Mouse (Mus musculus) heart, embryonic 11.5 days (tissue): ENCODE results near the gene Tsnax. TPM values are rescaled to one million over a fixed set of nuclear protein-coding genes. Genes with fewer than 3 reads are reported as not detected.

Source experiments
- ATAC-seq: fragments of 200-750 bp; cut with Nextera tagmentation; replicated peaks from 2 replicates; pipeline ENCODE4 v1.8.0; 2017; ENCODE audit warnings: moderate library complexity; ENCODE audit not compliant: insufficient number of reproducible peaks, low FRiP score, low TSS enrichment
- H3K27ac ChIP-seq: fragments of 300-500 bp; sonication (generic); 2 replicates; pipeline ENCODE4 v1.5.1; 2014; ENCODE audit warnings: mild to moderate bottlenecking, low read depth, low read length
- H3K27me3 ChIP-seq: fragments of 300-500 bp; sonication (generic); 2 replicates; pipeline ENCODE4 v1.6.1; 2014; ENCODE audit warnings: mild to moderate bottlenecking, low read length, mixed read lengths; ENCODE audit not compliant: control insufficient read depth, insufficient read depth
- H3K36me3 ChIP-seq: fragments of 300-500 bp; sonication (generic); 2 replicates; pipeline ENCODE4 v1.6.1; 2014; ENCODE audit warnings: mild to moderate bottlenecking, low read length, moderate library complexity, mixed read lengths; ENCODE audit not compliant: control insufficient read depth, insufficient read depth
- H3K4me1 ChIP-seq: fragments of 300-500 bp; sonication (generic); 2 replicates; pipeline ENCODE4 v1.6.1; 2014; ENCODE audit warnings: low read length; ENCODE audit not compliant: control insufficient read depth, insufficient read depth
- H3K4me2 ChIP-seq: fragments of 300-500 bp; sonication (generic); 2 replicates; pipeline ENCODE4 v1.6.1; 2014; ENCODE audit warnings: mild to moderate bottlenecking, moderate library complexity
- H3K4me3 ChIP-seq: fragments of 300-500 bp; sonication (generic); 2 replicates; pipeline ENCODE4 v1.5.1; 2014; ENCODE audit warnings: low read depth, low read length
- H3K9ac ChIP-seq: fragments of 300-500 bp; sonication (generic); 2 replicates; pipeline ENCODE4 v1.6.1; 2014; ENCODE audit warnings: mild to moderate bottlenecking, low read depth, low read length, moderate library complexity
- H3K9me3 ChIP-seq: fragments of 300-500 bp; sonication (generic); replicated peaks from 2 replicates; pipeline ENCODE4 v1.6.1; 2016; ENCODE audit warnings: low read length; ENCODE audit not compliant: control insufficient read depth
- WGBS: fragments of 180-500 bp; shearing (Covaris S2); extraction: QIAGEN DNeasy Blood & Tissue Kit; methylation state at CpG from one replicate; pipeline ENCODE4 v1.1.7; 2014; ENCODE audit not compliant: insufficient replicate concordance; 5-methylcytosine and 5-hydroxymethylcytosine counted together
- polyA plus RNA-seq: library from polyadenylated mRNA; unstranded; fragments of >200 nt; fragmentation: Nextera tagmentation; extraction: Ambion mirVana; gene quantifications from 2 replicates; pipeline ENCODE4 v1.2.1, GENCODE M21; 2014

The Tsnax gene
- polyA plus RNA-seq: 90.9 and 101 TPM in 2 replicates

GRCm38 (mm10) chr8:125012695-125013627 is at the start of gene Tsnax:
TSS of gene Tsnax (plus strand) at chr8:125012997.
- Histone ChIP-seq H3K36me3 (peaks cover 10% of the 10 kb centered on the region), H3K9ac (peak within 1 kb of the TSS; percentile 98), H3K4me3 (peak within 1 kb of the TSS; percentile 100), H3K27me3 (no peaks in the 10 kb centered on the region), H3K27ac (peak within 1 kb of the TSS; percentile 74), H3K4me1 (peaks cover 4% of the 10 kb centered on the region; the same call in 1 of the 2 replicates), H3K4me2 (peak within 1 kb of the TSS; percentile 78), H3K9me3 (no peaks in the 10 kb centered on the region)
- peak; percentile 95 for ATAC-seq
- 3% methylated on average over 82 of the region's 84 CpGs for WGBS

- Histone ChIP-seq H3K27me3 (no peaks in the 10 kb centered on the region), H3K4me2 (no peak overlapping the region), H3K36me3 (no peaks in the 10 kb centered on the region), H3K4me1 (peaks cover 13% of the 10 kb centered on the region), H3K9me3 (no peaks in the 10 kb centered on the region), H3K9ac (no peak overlapping the region), H3K27ac (no peak overlapping the region), H3K4me3 (no peak overlapping the region)
- 88% methylated on average over 5 of the region's 5 CpGs for WGBS
- ATAC-seq: no peak
These were observed 49.6 kb upstream of the Tsnax start for GRCm38 (mm10) chr8:124963246-124963645.

GRCm38 (mm10) chr8:124964966-124965365 is 47.8 kb upstream of the Tsnax start:
- Histone ChIP-seq H3K4me1 (peaks cover 2% of the 10 kb centered on the region), H3K27ac (no peak overlapping the region), H3K4me2 (no peak overlapping the region), H3K27me3 (no peaks in the 10 kb centered on the region), H3K4me3 (no peak overlapping the region), H3K36me3 (no peaks in the 10 kb centered on the region), H3K9ac (no peak overlapping the region), H3K9me3 (no peaks in the 10 kb centered on the region)
- ATAC-seq: no peak
- WGBS: 87% methylated on average over 8 of the region's 8 CpGs

GRCm38 (mm10) chr8:124970312-124970933 is 42.4 kb upstream of the Tsnax start:
- Histone ChIP-seq H3K4me2 (no peak overlapping the region), H3K27me3 (no peaks in the 10 kb centered on the region), H3K27ac (no peak overlapping the region), H3K9me3 (no peaks in the 10 kb centered on the region; the same call in 1 of the 2 replicates), H3K9ac (no peak overlapping the region), H3K4me1 (no peaks in the 10 kb centered on the region), H3K4me3 (no peak overlapping the region), H3K36me3 (no peaks in the 10 kb centered on the region)
- WGBS: 72% methylated on average over 6 of the region's 6 CpGs
- ATAC-seq: no peak

GRCm38 (mm10) chr8:124973221-124973620 is 39.6 kb upstream of the Tsnax start:
- Histone ChIP-seq H3K27me3 (no peaks in the 10 kb centered on the region), H3K4me3 (no peak overlapping the region), H3K36me3 (no peaks in the 10 kb centered on the region), H3K4me1 (no peaks in the 10 kb centered on the region), H3K27ac (no peak overlapping the region), H3K9me3 (no peaks in the 10 kb centered on the region; the same call in 1 of the 2 replicates), H3K4me2 (no peak overlapping the region), H3K9ac (no peak overlapping the region)
- WGBS: 63% methylated on average over 8 of the region's 8 CpGs
- no peak for ATAC-seq

- ATAC-seq: no peak
- Histone ChIP-seq H3K9ac (no peak overlapping the region), H3K27me3 (no peaks in the 10 kb centered on the region), H3K4me2 (no peak overlapping the region), H3K36me3 (no peaks in the 10 kb centered on the region), H3K4me1 (no peaks in the 10 kb centered on the region), H3K9me3 (no peaks in the 10 kb centered on the region; the same call in 1 of the 2 replicates), H3K4me3 (no peak overlapping the region), H3K27ac (no peak overlapping the region)
- WGBS: 56% methylated on average over 4 of the region's 4 CpGs
These were observed 38.5 kb upstream of the Tsnax start for GRCm38 (mm10) chr8:124974254-124974653.

GRCm38 (mm10) chr8:124976211-124976610 is 36.6 kb upstream of the Tsnax start:
- WGBS: 86% methylated on average over 6 of the region's 6 CpGs

GRCm38 (mm10) chr8:124978026-124978425 is 34.8 kb upstream of the Tsnax start:
- Histone ChIP-seq H3K4me2 (no peak overlapping the region), H3K9ac (no peak overlapping the region), H3K27me3 (no peaks in the 10 kb centered on the region), H3K4me1 (no peaks in the 10 kb centered on the region), H3K4me3 (no peak overlapping the region), H3K9me3 (no peaks in the 10 kb centered on the region; the same call in 1 of the 2 replicates), H3K27ac (no peak overlapping the region), H3K36me3 (no peaks in the 10 kb centered on the region)
- no peak for ATAC-seq
- WGBS: 81% methylated on average over 7 of the region's 7 CpGs

More at GRCm38 (mm10) chr8:124976211-124976610, 36.6 kb upstream of the Tsnax start:
- Histone ChIP-seq H3K4me1 (no peaks in the 10 kb centered on the region), H3K36me3 (no peaks in the 10 kb centered on the region), H3K9me3 (no peaks in the 10 kb centered on the region; the same call in none of the 2 replicates), H3K9ac (no peak overlapping the region), H3K4me2 (no peak overlapping the region), H3K27me3 (no peaks in the 10 kb centered on the region), H3K4me3 (no peak overlapping the region), H3K27ac (no peak overlapping the region)
- no peak for ATAC-seq
